ENCODE assay signal across 35 mouse cellular contexts in the genomic region with DNA sequence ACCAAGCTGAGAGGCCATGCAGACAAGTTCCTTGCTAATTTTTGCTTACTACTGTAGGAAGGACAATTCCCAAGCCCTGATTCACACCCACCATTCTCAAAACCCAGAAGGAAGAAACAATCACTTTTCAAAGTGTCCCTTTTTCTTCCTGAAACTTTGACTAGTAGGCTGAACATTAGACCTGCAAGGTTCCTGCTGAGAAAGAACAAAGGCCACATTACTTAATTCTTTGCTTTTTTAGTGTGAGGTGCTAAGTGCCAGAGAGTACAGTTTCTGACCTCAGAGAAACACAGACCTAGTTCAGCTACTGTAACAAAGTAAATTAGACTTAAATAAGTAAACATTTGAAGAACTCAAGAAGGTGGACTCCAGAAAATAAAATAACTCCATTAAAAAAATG. TPM values are rescaled to one million over a fixed set of nuclear protein-coding genes. Genes with fewer than 3 reads are reported as not detected.
"Had no signal": no experiment of that assay in that cellular context is flagged by ENCODE, and none has a peak within 500 bp of the region (broad histone marks: within the 10 kb centered on the region; RNA-seq: fewer than 3 reads in every experiment).

No protein-coding gene starts in this region.

- H3K27me3 ChIP-seq: heart, embryonic 13.5 days; heart, embryonic 15.5 days; hindbrain, embryonic 13.5 days; hindbrain, embryonic 15.5 days; kidney, embryonic 15.5 days; limb, embryonic 12.5 days; liver, embryonic 13.5 days; liver, embryonic 15.5 days had no signal

- DNase-seq: gastrocnemius, adult 2 months; gastrocnemius, postnatal 10 days; gastrocnemius, postnatal 36 days; heart, adult 11 months; heart, adult 2 months; heart, postnatal 14 days; heart, postnatal 36 days; kidney, postnatal 14 days; kidney, postnatal 4 days; liver; liver, embryonic 13.5 days had no signal

- H3K36me3 ChIP-seq: heart, embryonic 13.5 days; heart, embryonic 15.5 days; hindbrain, embryonic 13.5 days; hindbrain, embryonic 15.5 days; kidney, embryonic 15.5 days; limb, embryonic 10.5 days; limb, embryonic 12.5 days; liver, embryonic 13.5 days; liver, embryonic 15.5 days had no signal

- H3K27ac ChIP-seq: gastrocnemius, adult 2 months; heart, adult 2 months; heart, embryonic 13.5 days; heart, embryonic 15.5 days; hindbrain, embryonic 13.5 days; hindbrain, embryonic 15.5 days; hindbrain, postnatal 0 days; kidney, embryonic 15.5 days; kidney, postnatal 0 days; layer of hippocampus, adult 2 months; left cerebral cortex, adult 2 months; limb, embryonic 10.5 days; limb, embryonic 12.5 days; liver, embryonic 13.5 days; liver, embryonic 15.5 days had no signal

- H3K4me1 ChIP-seq: heart, embryonic 13.5 days; heart, embryonic 15.5 days; hindbrain, embryonic 13.5 days; hindbrain, embryonic 15.5 days; kidney, embryonic 15.5 days; limb, embryonic 10.5 days; limb, embryonic 12.5 days; liver, embryonic 13.5 days; liver, embryonic 15.5 days had no signal

- H3K4me2 ChIP-seq: heart, embryonic 11.5 days; heart, embryonic 13.5 days; heart, embryonic 15.5 days; hindbrain, embryonic 13.5 days; hindbrain, embryonic 15.5 days; kidney, embryonic 15.5 days; limb, embryonic 12.5 days; liver, embryonic 13.5 days; liver, embryonic 15.5 days had no signal

- H3K9me3 ChIP-seq: heart, embryonic 13.5 days; heart, embryonic 15.5 days; hindbrain, embryonic 13.5 days; hindbrain, embryonic 15.5 days; kidney, embryonic 15.5 days; limb, embryonic 10.5 days; limb, embryonic 12.5 days; liver, embryonic 13.5 days; liver, embryonic 15.5 days had no signal

- ATAC-seq: hindbrain, postnatal 0 days had no signal

- H3K4me3 ChIP-seq: gastrocnemius, adult 2 months; heart, adult 2 months; heart, embryonic 13.5 days; heart, embryonic 15.5 days; hindbrain, embryonic 13.5 days; hindbrain, embryonic 15.5 days; kidney, embryonic 15.5 days; layer of hippocampus, adult 2 months; left cerebral cortex, adult 2 months; limb, embryonic 10.5 days; limb, embryonic 12.5 days; liver, embryonic 13.5 days; liver, embryonic 15.5 days had no signal

- H3K9ac ChIP-seq: heart, embryonic 13.5 days; heart, embryonic 15.5 days; hindbrain, embryonic 13.5 days; hindbrain, embryonic 15.5 days; kidney, embryonic 15.5 days; limb, embryonic 12.5 days; liver, embryonic 13.5 days; liver, embryonic 15.5 days had no signal

RNA-seq across cellular contexts. Expression of a gene that starts 20.3 kb away (rescaled TPM):
- total RNA-seq: gastrocnemius, adult 2 months; gastrocnemius, postnatal 10 days; gastrocnemius, postnatal 36 days; heart, adult 2 months; heart, postnatal 36 days; hematopoietic stem cell, adult 5-6 weeks; hindbrain, postnatal 0 days; layer of hippocampus, adult 2 months; layer of hippocampus, postnatal 10 days; layer of hippocampus, postnatal 25 days; left cerebral cortex, adult 2 months; left cerebral cortex, postnatal 14 days; left cerebral cortex, postnatal 36 days had no signal
- polyA plus RNA-seq: frontal cortex, adult 2 months; gonadal fat pad, adult 2 months; heart, embryonic 11.5 days; heart, embryonic 13.5 days; hindbrain, embryonic 11.5 days; hindbrain, embryonic 13.5 days; hindbrain, embryonic 15.5 days; hindbrain, postnatal 0 days; intestine, embryonic 14.5 days; kidney, embryonic 15.5 days; limb, embryonic 10.5 days; limb, embryonic 12.5 days; limb, embryonic 14.5 days; liver, embryonic 13.5 days; liver, embryonic 15.5 days had no signal

RNA-seq across cellular contexts. Expression of a gene that starts 25.9 kb away (rescaled TPM):
- total RNA-seq: gastrocnemius, adult 2 months; gastrocnemius, postnatal 10 days; gastrocnemius, postnatal 36 days; heart, adult 2 months; heart, postnatal 14 days; heart, postnatal 36 days; hematopoietic stem cell, adult 5-6 weeks; hindbrain, postnatal 0 days; layer of hippocampus, adult 2 months; layer of hippocampus, postnatal 10 days; layer of hippocampus, postnatal 25 days; left cerebral cortex, adult 2 months; left cerebral cortex, postnatal 14 days; left cerebral cortex, postnatal 36 days had no signal
- polyA plus RNA-seq: frontal cortex, adult 2 months; heart, adult 2 months; heart, embryonic 11.5 days; heart, embryonic 13.5 days; heart, embryonic 15.5 days; heart, postnatal 0 days; hindbrain, embryonic 11.5 days; hindbrain, embryonic 13.5 days; hindbrain, embryonic 15.5 days; hindbrain, postnatal 0 days; kidney, postnatal 0 days; limb, embryonic 10.5 days; limb, embryonic 12.5 days; limb, embryonic 14.5 days; liver, embryonic 13.5 days; liver, embryonic 15.5 days had no signal

RNA-seq across cellular contexts. Expression of a gene that starts 53.0 kb away (rescaled TPM):
- total RNA-seq: gastrocnemius, adult 2 months; gastrocnemius, postnatal 10 days; gastrocnemius, postnatal 36 days; heart, adult 2 months; heart, postnatal 14 days; heart, postnatal 36 days; hematopoietic stem cell, adult 5-6 weeks; hindbrain, postnatal 0 days; layer of hippocampus, adult 2 months; layer of hippocampus, postnatal 10 days; layer of hippocampus, postnatal 25 days; left cerebral cortex, adult 2 months; left cerebral cortex, postnatal 14 days; left cerebral cortex, postnatal 36 days had no signal
- polyA plus RNA-seq: frontal cortex, adult 2 months; gonadal fat pad, adult 2 months; heart, adult 2 months; heart, embryonic 11.5 days; heart, embryonic 13.5 days; heart, embryonic 15.5 days; heart, postnatal 0 days; hindbrain, embryonic 11.5 days; hindbrain, embryonic 13.5 days; hindbrain, embryonic 15.5 days; hindbrain, postnatal 0 days; intestine, embryonic 14.5 days; kidney, embryonic 15.5 days; kidney, postnatal 0 days; limb, embryonic 10.5 days; limb, embryonic 12.5 days; limb, embryonic 14.5 days; liver, embryonic 13.5 days; liver, embryonic 15.5 days had no signal
